Mouse (Mus musculus): ENCODE results near the gene Usp3. TPM values are rescaled to one million over a fixed set of nuclear protein-coding genes. Genes with fewer than 3 reads are reported as not detected.

Gene Usp3
- 62.6 and 71.6 TPM in 2 replicates for total RNA-seq (2015)
- 43.6 and 48.9 TPM in 2 replicates for total RNA-seq (2017)

GRCm38 (mm10) chr9:66592708-66593612, at the start of gene Usp3:
Gene Usp3, minus strand, starts transcription at chr9:66593142.
- ATAC-seq (replicated peaks; ENCODE audit: poor library complexity): peak; percentile 92

- ATAC-seq (replicated peaks; ENCODE audit: poor library complexity): no peak
These were observed 47.5 kb upstream of the Usp3 start for GRCm38 (mm10) chr9:66640491-66640890.

DNA sequence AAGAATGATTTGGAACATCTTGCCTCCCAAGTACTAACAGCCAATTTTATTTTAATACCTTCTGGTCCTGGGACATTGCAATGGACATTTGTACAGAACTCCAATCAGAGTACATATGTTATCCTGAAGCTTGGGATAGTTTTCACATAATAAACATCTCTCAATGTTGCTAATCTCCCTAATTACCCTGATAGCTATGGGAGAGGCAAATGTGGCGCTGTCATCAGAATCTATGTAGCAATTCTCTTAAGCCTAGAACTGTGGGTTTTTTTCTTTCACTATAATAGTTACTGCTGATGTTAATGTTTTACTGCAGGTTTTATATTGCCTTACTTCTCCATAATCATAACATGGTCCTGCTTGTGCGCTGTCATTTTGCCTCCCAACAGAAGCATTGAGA, 46.7 kb upstream of the Usp3 start:
- ATAC-seq (replicated peaks; ENCODE audit: poor library complexity): no peak

GRCm38 (mm10) chr9:66632441-66632840, 39.5 kb upstream of the Usp3 start:
- ATAC-seq (replicated peaks; ENCODE audit: poor library complexity): no peak

GRCm38 (mm10) chr9:66630931-66631330, 38.0 kb upstream of the Usp3 start:
- no peak for ATAC-seq (replicated peaks; ENCODE audit: poor library complexity)

DNA sequence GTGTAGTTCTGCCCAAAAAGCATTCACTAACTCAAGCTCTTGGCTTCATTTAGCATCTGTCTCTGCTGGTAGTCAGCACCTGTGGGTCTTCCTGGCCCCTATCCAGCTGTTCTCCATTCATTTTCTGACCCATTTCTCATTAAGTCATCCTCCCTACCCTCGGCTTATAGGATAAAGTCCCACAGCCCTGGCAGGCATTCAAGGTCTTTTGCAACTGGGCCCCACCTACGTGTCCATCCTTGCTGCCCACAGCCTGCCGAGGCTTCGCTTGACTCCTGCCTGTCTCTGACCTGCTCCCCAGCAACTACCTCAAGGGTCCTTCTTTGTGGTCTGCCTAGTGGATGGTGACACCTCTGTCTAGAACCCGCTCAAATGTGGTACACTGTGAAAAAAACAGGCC, 33.7 kb upstream of the Usp3 start:
- no peak for ATAC-seq (replicated peaks; ENCODE audit: poor library complexity)

DNA sequence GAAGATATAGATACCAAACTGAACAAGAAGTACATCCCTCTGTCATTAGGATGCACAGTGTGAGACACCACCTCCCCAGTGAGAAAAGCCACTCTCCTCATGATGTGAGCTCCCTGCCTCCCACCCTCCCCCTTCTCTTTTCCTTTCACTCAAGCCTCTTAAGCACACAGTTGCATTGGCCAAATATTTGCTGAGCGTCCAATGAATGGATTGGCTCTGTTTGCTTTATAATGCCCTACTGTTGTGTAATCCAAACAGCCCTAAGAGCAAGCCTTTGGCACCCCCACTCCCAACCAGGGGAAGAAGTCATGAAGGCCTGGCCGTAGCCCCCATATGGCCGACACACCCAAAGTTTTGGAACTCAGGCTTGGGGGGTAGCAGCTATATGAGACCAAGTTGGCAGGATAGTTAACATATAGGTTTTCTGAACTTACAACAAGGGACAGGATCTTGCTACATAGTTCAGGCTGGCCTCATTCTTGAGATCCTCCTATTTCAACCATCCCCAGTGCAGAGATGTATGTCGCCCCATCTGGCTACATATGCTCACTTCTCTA, 33.1 kb upstream of the Usp3 start:
- ATAC-seq (replicated peaks; ENCODE audit: poor library complexity): no peak

- no peak for ATAC-seq (replicated peaks; ENCODE audit: poor library complexity)
These were observed 31.9 kb upstream of the Usp3 start for GRCm38 (mm10) chr9:66624873-66625272.

DNA sequence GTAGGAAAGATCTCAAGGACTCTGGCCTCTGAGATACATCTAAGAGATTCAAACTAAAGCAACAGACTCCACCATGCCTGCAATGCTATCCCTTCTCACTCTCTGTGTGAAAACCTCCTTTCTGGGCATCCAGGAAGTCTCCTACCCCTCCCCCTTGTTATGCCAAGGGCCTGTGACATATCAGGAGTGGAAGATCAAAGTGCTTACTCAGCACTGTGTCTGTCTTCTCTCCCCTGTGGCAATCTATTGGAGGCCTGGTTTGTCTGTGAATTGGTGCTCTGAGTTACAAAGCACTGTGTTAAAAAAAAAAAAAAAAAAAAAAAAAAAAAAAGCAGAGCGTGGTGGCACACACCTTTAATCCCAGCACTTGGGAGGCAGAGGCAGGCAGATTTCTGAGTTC, 30.7 kb upstream of the Usp3 start:
- ATAC-seq (replicated peaks; ENCODE audit: poor library complexity): no peak

GRCm38 (mm10) chr9:66620581-66620981, 27.6 kb upstream of the Usp3 start:
- peak; percentile 95 for ATAC-seq (replicated peaks; ENCODE audit: poor library complexity)

DNA sequence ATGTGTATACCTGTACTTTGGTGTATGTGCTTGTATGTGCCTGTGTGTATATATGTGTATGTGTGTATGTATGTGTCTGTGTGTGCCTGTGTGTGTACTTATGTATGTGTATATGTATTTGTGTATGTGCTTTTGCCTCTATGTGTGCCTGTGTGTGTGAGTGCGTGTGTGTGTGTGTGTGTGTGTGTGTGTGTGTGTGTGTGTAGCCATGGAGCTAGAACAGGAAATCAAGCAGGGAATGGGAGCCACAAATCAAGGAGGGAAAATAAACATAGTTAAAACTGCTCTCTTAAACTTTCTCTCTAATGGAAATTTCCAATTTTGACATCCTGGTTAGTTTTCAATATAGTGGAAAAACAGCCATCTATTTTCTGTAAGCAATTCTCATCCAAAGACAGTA, 27.1 kb upstream of the Usp3 start:
- ATAC-seq (replicated peaks; ENCODE audit: poor library complexity): no peak

DNA sequence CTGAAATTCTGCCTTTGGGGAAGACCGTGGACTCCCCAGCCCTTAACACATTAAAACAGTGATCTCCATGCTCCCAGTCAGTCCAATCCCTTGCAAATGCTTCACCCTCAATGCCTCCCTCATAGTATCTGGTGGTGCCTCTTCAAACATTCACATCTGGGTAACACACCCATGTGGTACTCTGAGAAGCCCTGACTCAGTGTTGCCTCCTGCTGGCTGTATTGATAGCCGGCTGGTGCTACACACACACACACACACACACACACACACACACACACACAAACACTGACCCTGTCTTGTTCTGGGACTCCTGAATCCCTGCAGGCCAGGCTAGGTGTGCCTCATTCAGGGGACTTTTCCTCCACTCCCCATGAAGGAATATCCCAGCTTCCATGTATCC, 24.9 kb upstream of the Usp3 start:
- no peak for ATAC-seq (replicated peaks; ENCODE audit: poor library complexity)

DNA sequence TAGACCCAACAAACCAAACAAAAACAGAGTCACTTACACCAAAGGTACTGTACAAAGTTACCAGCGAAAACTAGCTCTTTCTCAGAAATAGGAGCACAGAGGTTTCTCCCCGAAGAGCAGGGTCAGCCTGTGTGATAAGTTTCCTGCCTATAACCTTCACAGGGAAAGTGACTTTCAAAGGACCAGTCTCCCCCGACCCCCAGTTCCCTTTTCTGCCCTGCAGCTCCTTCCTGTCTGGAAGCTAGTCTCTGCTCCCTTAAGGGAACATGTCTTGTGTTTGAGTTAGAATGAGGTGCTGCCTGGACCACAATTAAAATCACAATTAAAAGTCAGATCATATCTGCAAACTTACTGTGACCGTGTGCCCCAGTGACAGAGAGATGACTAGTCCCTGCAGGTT, 23.9 kb upstream of the Usp3 start:
- 0 out of 2 replicates have a peak, but pooled peaks have one; percentile 13 for ATAC-seq (replicated peaks; ENCODE audit: poor library complexity)

DNA sequence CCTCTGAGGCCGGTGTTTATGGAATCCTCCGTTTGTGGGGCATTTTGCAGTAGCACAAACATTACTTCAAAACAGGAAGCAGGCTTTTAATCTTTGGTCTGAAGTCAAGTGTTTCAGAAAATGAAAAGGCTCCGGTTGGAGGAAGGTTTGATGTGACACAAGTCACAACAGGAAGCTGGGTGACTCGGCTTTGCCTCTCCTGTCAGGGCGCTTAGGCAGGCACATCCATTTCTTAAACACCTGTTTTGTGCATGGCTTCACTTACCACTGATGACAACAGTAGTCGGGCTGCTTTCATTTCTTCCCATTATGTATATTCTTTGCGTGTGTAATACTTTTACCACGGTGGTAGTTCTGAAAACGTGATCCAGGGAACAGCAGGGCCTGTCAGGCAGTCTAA, 22.2 kb upstream of the Usp3 start:
- no peak for ATAC-seq (replicated peaks; ENCODE audit: poor library complexity)

GRCm38 (mm10) chr9:66614547-66614946, 21.6 kb upstream of the Usp3 start:
- ATAC-seq (replicated peaks; ENCODE audit: poor library complexity): no peak

- no peak for ATAC-seq (replicated peaks; ENCODE audit: poor library complexity)
These were observed 20.7 kb upstream of the Usp3 start for GRCm38 (mm10) chr9:66613667-66614066.

DNA sequence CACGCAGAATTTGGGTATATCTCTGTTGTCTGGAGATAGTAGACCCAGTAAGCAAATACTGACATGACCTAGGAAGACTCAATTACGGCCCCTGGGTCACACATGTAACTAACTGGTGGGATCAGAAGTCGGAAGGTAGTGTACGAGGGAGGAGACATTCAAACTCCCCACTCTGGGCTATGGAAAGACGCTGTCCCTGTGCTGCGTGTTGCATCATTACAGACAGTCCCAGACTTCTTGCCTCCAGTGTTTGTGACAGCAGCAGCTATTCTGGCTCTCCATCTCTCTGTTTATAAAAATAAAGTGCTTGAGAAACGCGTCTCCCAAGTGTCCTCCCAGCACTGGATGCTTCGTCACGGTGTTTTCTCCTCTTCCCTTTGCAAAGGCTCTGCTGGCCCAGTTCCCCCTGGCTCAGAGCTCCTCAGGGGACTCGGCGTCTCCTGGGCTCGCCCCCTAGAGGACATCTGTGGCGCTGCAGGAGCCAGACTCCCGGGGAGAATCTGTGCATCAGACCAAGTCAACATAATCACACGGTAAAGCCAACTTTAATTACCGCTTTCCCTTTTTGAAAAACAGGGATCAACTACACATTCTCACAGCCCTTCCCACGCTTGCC, 18.6 kb upstream of the Usp3 start:
- ATAC-seq (replicated peaks; ENCODE audit: poor library complexity): peak; percentile 97

DNA sequence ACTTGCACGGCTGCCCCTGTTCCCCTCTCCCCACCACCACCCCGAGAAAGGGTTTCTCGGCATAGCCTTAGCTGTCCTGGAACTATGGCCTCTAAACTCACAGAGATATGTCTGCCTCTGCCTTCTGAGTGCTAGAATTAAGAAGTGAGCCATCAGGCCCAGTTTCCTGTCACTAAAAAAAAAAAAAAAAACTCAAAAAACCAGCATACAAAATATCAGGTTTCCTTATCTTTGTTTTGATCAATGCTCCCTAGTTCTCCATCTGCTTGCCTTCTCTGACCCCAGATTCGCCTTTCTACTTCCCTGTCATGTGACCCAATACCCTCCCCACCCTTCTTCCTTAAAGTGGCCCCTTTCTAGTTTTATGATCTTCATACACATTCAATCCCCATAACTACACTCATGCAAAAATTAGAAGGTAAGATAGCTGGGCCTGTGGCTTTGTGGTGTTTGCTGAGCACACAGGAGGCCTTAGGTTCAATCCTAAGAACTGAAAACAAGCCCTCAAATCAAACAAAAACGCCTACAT, 15.9 kb upstream of the Usp3 start:
- ATAC-seq (replicated peaks; ENCODE audit: poor library complexity): no peak

DNA sequence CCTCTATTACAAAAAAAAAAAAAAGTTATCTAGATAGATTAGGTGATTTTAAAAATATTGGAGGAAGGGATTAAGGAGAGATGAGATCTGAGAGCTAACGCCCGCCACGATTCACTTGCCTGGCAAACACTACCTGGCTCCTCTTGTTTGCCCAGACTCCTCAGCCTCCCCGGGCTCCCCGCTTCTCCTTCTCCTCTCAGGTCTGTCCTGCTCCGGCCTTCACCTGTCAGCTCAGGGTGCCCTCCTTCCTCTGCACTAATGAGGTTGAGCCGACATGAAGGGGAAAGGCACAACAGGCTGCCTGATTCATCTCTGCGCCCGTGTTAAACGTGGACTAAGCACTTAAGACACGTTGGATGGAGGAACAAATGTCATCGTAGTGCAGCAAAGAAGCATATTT, 13.9 kb upstream of the Usp3 start:
- ATAC-seq (replicated peaks; ENCODE audit: poor library complexity): no peak

DNA sequence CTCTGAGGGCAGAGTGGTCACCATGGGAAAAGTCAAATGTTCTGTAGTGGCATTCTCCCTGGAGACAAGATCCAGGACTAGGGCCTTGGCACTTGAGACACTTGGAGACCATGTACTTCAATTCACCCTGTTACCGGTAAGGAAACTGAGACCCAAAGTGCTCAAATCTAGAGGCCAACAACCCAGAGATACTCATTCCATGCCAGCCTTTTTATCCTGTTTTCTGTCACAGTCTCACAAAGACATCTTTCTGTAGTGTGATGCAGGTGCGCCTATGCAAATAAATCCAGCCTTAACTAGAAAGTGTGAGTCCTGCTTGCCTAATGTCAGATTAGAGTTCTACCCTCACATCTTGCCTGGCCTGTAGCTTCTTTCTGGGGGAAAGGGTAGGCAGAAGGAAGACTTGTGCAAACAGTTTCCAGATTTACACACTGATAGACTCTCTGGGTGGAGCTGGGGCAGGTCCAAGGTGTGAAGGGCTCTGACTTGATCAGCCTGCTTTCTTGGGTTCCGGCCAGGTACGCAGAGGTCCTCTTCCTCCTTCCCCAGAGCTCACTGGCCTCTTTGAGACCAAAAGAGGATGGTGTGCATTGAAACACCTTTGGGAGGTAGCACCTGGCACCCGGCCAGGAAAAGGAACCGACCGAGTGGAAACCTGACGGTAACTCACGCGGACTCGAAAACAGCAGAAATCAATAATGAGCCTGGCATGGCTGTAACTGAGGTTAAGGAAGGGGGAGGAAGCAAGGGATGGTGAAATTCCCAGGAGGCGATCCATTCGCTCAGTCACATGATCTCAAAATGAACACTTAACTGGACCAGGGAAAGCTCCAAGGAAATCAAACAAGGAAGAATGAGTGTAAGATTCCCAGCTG, 13.2 kb upstream of the Usp3 start:
- no peak for ATAC-seq (replicated peaks; ENCODE audit: poor library complexity)

All from megakaryocyte progenitor cell, adult 5-6 weeks (primary cell).